Mouse (Mus musculus) heart, embryonic 14.5 days (tissue): Measurements from ENCODE around the gene Armh2. TPM values are rescaled to one million over a fixed set of nuclear protein-coding genes. Genes with fewer than 3 reads are reported as not detected.

Source experiments
- ATAC-seq: fragments of 200-750 bp; cut with Nextera tagmentation; 2 replicates; pipeline ENCODE4 v1.8.0; 2017; ENCODE audit warnings: low read depth, moderate TSS enrichment; ENCODE audit not compliant: insufficient number of reproducible peaks, insufficient read depth, low FRiP score
- H3K27ac ChIP-seq, 2 experiments: fragments of 200-500 bp in 1 of 2; fragments of 300-500 bp in 1 of 2; sonication (generic) in 1 of 2; replicated peaks in 1 of 2; 2 replicates each; pipeline ENCODE4 v1.5.1; 2012 to 2014; ENCODE audit warnings: low read depth in 2 of 2, low read length in 2 of 2, control low read depth in 1 of 2, mild to moderate bottlenecking in 1 of 2, mixed read lengths in 1 of 2; ENCODE audit not compliant: control insufficient read depth in 1 of 2, insufficient read depth in 1 of 2
- H3K27me3 ChIP-seq: fragments of 300-500 bp; sonication (generic); 2 replicates; pipeline ENCODE4 v1.6.1; 2014; ENCODE audit warnings: mild to moderate bottlenecking, low read length, control low read depth; ENCODE audit not compliant: control insufficient read depth, insufficient read depth
- H3K36me3 ChIP-seq: fragments of 300-500 bp; sonication (generic); 2 replicates; pipeline ENCODE4 v1.6.1; 2014; ENCODE audit warnings: mild to moderate bottlenecking, control low read depth, low read length, mixed read lengths; ENCODE audit not compliant: control insufficient read depth, insufficient read depth
- H3K4me1 ChIP-seq, 2 experiments: fragments of 200-500 bp in 1 of 2; fragments of 300-500 bp in 1 of 2; sonication (generic) in 1 of 2; 2 replicates each; pipeline ENCODE4 v1.6.1; 2012 to 2014; ENCODE audit warnings: low read length in 2 of 2, control low read depth in 1 of 2, mixed read lengths in 1 of 2; ENCODE audit not compliant: control insufficient read depth in 2 of 2, insufficient read depth in 2 of 2
- H3K4me2 ChIP-seq: fragments of 300-500 bp; sonication (generic); 2 replicates; pipeline ENCODE4 v1.6.1; 2014; ENCODE audit warnings: mild to moderate bottlenecking, low read length
- H3K4me3 ChIP-seq, 2 experiments: fragments of 200-500 bp in 1 of 2; fragments of 300-500 bp in 1 of 2; sonication (generic) in 1 of 2; 2 replicates each; pipeline ENCODE4 v1.5.1; 2012 to 2014; ENCODE audit warnings: low read length in 2 of 2, mild to moderate bottlenecking in 2 of 2, control low read depth in 1 of 2, low read depth in 1 of 2, moderate library complexity in 1 of 2; ENCODE audit not compliant: control insufficient read depth in 1 of 2, insufficient read depth in 1 of 2
- H3K9ac ChIP-seq: fragments of 300-500 bp; sonication (generic); 2 replicates; pipeline ENCODE4 v1.6.1; 2014; ENCODE audit warnings: mild to moderate bottlenecking, low read length
- H3K9me3 ChIP-seq: fragments of 300-500 bp; sonication (generic); 2 replicates; pipeline ENCODE4 v1.6.1; 2016; ENCODE audit warnings: low read length, control low read depth; ENCODE audit not compliant: control insufficient read depth
- WGBS: fragments of 180-500 bp; shearing (Covaris S2); extraction: QIAGEN DNeasy Blood & Tissue Kit; methylation state at CpG from one replicate; pipeline ENCODE4 v1.1.7; 2014; 5-methylcytosine and 5-hydroxymethylcytosine counted together
- polyA plus RNA-seq: library from polyadenylated mRNA; unstranded; fragments of >200 nt; fragmentation: Nextera tagmentation; extraction: Ambion mirVana; gene quantifications from 2 replicates; pipeline ENCODE4 v1.2.1, GENCODE M21; 2014

Armh2 gene
- not detected in 2 replicates for polyA plus RNA-seq

DNA sequence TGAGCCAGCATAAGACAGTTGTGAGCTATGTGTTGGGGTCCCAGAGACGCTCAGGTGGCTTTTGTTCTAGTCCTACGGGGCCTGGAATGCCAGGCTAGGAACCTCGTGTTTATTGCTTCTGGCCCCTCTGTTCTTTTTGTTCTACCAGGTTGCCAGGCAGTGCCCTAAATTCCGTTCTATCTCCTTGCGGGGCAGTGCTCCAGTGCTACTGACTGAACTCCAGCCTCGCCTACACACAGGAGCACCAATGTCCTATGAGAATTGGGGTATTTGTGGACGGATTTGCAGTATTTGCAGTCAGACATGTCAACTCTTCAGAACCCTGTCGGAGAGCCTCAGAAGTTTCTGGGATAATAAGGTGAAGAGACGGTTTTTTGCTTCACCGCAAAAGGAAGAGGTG is at the start of gene Armh2:
TSS of gene Armh2 (plus strand) at position 205 of the 400 bp plus-strand sequence.
- no peak for ATAC-seq
- Histone ChIP-seq H3K4me2 (no peak within 1 kb of the TSS), H3K36me3 (no peaks in the 10 kb centered on the region), H3K4me3 (no peak within 1 kb of the TSS), H3K4me1 (peaks cover 0 to 2% of the 10 kb centered on the region in 2 experiments; a peak in 2 of 4 replicates), H3K9ac (no peak within 1 kb of the TSS), H3K27me3 (no peaks in the 10 kb centered on the region), H3K27ac (no peak within 1 kb of the TSS), H3K9me3 (no peaks in the 10 kb centered on the region)
- 86% methylated on average over 10 of the region's 10 CpGs for WGBS

DNA sequence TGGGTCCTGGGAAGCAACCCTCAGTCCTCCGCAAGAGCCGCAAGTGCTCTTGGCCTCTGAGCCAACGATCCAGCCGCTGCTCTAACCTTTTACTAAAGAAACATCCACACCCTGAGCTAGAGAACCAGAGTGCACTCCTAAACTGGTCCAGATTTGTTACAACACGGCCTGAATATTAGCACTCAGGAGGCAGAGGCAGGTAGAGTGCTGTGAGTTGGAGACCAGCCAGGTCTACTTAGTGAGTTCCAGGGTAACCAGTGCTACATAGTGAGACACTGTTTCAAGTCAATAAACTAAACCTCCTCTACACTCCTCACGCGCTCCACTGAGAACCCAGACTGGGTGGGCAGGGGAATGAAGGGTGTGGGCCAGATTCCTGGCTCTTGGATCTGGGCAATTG is 47.7 kb upstream of the Armh2 start:
- H3K36me3 ChIP-seq: peaks cover 56% of the 10 kb centered on the region
- no peak overlapping the region for H3K9ac ChIP-seq
- H3K4me1 ChIP-seq: no peaks in the 10 kb centered on the region
- H3K27me3 ChIP-seq: no peaks in the 10 kb centered on the region
- H3K9me3 ChIP-seq: no peaks in the 10 kb centered on the region
- no peak overlapping the region for H3K4me3 ChIP-seq
- H3K27ac ChIP-seq: no peak overlapping the region
- H3K4me2 ChIP-seq: no peak overlapping the region
- ATAC-seq: no peak
- 91% methylated on average over 7 of the region's 7 CpGs for WGBS

DNA sequence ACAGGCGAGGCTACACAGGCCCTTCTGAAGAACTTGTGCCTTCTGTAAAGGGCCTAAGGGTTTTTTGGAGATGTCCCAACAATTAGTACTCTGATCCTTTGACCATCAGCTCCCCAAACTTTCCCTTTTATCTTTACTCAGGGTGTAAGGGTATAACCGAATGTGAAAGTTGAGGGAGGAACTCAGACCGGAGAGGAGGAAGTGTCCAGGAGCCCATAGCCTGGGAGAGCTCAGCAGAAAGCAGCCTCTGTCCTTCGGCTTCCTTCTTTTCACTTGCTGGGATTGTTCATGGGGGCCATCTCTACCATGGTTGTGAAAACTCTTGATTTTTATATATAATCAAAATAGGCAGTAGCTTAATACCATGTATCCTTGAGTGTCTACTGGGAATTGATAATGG is 42.3 kb upstream of the Armh2 start:
- ATAC-seq: no peak
- whole genome bisulfite sequencing: 88% methylated on average over 4 of the region's 4 CpGs
- no peak overlapping the region for H3K4me2 ChIP-seq

DNA sequence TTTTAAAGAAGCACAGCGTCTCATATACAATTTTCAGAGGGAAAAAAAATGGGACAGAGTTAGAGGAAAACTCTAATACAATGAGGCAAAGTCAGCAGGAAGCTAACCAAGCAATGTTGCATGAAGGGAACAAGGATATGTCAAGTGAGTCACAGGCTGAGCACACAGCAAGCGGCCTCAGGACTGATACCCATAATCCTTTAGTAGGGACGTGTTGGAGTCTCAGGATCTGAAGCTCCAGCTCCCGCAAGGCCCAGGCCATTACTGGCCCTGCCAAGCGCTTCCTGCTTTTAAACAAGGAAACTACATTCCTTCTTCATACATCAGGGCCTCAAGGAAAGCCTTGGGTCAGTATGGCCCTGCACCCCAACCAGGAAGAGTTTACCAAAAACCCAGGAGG is 38.9 kb upstream of the Armh2 start:
- no peaks in the 10 kb centered on the region for H3K27me3 ChIP-seq
- WGBS: 70% methylated on average over 5 of the region's 5 CpGs
- H3K27ac ChIP-seq: no peak overlapping the region
- no peak for ATAC-seq
- H3K4me2 ChIP-seq: no peak overlapping the region
- no peaks in the 10 kb centered on the region for H3K4me1 ChIP-seq
- H3K4me3 ChIP-seq: no peak overlapping the region
- no peaks in the 10 kb centered on the region for H3K9me3 ChIP-seq
- H3K9ac ChIP-seq: no peak overlapping the region
- peaks cover 49% of the 10 kb centered on the region for H3K36me3 ChIP-seq

More for the DNA sequence above, 42.3 kb upstream of the Armh2 start:
- H3K27ac ChIP-seq: no peak overlapping the region
- H3K36me3 ChIP-seq: peaks cover 65% of the 10 kb centered on the region
- no peaks in the 10 kb centered on the region for H3K4me1 ChIP-seq
- H3K9me3 ChIP-seq: no peaks in the 10 kb centered on the region
- no peak overlapping the region for H3K4me3 ChIP-seq
- no peak overlapping the region for H3K9ac ChIP-seq
- H3K27me3 ChIP-seq: no peaks in the 10 kb centered on the region

DNA sequence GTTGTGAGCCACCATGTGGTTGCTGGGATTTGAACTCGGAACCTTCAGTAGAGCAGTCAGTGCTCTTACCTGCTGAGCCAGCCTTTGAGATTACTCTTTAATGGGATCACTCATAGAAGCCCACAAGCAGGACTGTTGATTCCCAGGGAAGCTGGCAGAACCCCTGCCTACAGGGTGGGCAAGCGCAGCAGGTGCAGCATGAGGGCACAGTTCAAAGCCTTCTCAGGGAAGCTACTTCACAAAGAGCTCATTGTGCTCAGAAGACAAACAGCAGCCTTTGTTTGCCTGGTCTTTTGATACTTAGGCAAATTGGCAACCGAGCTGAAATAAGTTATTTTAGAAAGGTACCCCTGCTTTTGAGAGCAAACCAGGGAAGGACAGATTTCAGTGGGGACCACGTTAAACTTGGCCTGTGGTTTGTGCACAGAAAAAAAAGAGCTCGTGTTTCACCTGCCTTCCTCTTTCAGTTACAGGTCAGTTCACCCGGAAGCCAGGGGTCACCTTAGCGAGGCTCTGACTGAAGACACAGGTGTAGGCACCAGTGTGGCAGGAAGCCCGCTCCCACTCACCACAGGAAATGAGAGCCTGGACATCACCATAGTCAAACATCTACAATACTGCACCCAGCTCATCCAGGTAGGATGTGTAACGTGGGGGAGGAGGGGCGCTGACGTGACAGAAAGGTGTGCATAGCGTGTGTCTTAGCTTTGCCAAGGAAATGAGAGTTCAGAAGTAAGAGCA is 31.2 kb upstream of the Armh2 start:
- Histone ChIP-seq H3K4me1 (peaks cover 5 to 21% of the 10 kb centered on the region in 2 experiments; a peak in 3 of 4 replicates), H3K4me2 (no peak overlapping the region), H3K27me3 (no peaks in the 10 kb centered on the region), H3K9ac (no peak overlapping the region), H3K36me3 (peaks cover 32% of the 10 kb centered on the region), H3K27ac (no peak overlapping the region), H3K4me3 (no peak overlapping the region), H3K9me3 (no peaks in the 10 kb centered on the region)
- ATAC-seq: no peak
- 84% methylated on average over 12 of the region's 12 CpGs for WGBS

DNA sequence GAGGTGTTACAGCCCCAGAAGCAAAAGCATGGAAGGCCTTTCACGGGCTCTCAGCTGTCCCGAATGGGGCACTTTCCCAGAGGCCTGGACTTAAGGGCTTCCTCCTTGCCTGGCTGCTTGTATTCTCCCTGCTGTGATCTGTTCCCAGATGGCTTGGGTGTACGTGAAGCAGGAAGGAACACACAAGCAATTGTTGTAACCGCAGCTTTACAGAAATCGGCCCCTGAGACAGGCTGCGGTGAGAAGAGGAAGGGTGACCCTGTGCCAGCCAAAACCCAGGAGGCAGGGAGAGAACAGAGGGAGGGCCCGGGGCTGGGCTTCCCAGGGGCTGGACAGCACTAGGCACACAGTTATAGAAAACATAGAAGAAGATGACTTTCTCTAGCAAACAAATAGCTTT is 30.1 kb upstream of the Armh2 start:
- no peak overlapping the region for H3K4me2 ChIP-seq
- no peaks in the 10 kb centered on the region for H3K9me3 ChIP-seq
- H3K36me3 ChIP-seq: peaks cover 41% of the 10 kb centered on the region
- peak overlapping the region in 1 of 2 experiments; percentile 22; a peak in 1 of 4 replicates for H3K27ac ChIP-seq
- 68% methylated on average over 7 of the region's 7 CpGs for WGBS
- ATAC-seq: no peak
- H3K4me3 ChIP-seq: no peak overlapping the region
- H3K27me3 ChIP-seq: no peaks in the 10 kb centered on the region
- no peak overlapping the region for H3K9ac ChIP-seq
- H3K4me1 ChIP-seq: peaks cover 5 to 21% of the 10 kb centered on the region in 2 experiments; a peak in 3 of 4 replicates

DNA sequence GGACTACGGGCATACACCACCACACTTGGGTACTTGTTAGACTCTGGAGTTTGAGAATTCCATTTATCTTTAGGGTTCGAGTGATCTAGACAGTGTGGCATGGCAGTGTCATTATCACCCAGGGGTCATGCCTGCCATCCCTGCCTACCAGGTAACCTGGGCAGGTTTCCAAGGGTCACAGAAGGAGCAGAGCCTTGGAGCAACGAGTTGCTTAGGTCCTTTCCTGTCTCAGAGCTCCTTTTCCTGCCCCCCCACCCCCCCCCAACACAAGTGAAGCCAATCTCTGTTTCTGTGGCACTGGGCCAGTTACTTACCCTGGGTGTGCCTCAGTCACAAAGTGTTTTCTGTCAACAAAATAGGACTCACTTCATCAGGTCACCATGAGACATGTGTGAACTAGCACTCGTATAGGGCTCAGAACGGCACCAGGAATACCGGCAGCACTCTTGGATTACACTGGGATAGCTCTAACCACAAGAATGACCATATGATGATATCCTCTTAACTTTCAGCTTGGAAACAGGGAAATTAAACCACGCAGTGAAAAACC is 28.4 kb upstream of the Armh2 start:
- Histone ChIP-seq H3K36me3 (peaks cover 49% of the 10 kb centered on the region), H3K9ac (no peak overlapping the region), H3K4me2 (peak overlapping the region; percentile 48; the same call in 1 of the 2 replicates), H3K27ac (peak overlapping the region in 1 of 2 experiments; percentile 55; a peak in 2 of 4 replicates), H3K27me3 (no peaks in the 10 kb centered on the region), H3K4me3 (no peak overlapping the region), H3K9me3 (no peaks in the 10 kb centered on the region), H3K4me1 (peaks cover 5 to 21% of the 10 kb centered on the region in 2 experiments; a peak in 3 of 4 replicates)
- WGBS: 32% methylated on average over 7 of the region's 7 CpGs
- ATAC-seq: no peak
